In the genomic region with DNA sequence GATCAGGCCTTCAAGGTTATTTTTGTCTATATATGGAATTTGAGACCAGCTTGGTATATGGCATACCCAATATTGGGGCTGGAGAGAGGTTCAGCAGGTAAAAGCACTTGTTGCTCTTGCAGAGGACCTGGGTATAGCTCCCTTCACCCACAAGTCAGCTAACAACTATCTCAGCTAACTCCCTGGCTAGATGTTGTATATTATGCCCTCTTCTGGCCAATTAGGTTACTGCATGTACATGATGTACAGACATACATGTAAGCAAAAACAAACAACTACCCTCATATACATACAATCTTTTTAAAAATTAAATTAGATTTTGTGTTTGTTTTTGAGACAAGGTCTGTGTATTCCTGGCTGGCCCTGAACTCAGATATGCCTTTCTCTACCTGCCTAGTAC, we compare ENCODE assay signal across 8 mouse cellular contexts. TPM values are rescaled to one million over a fixed set of nuclear protein-coding genes. Genes with fewer than 3 reads are reported as not detected.
DNase-seq lines count a peak whose midpoint lies in the region; ATAC-seq and TF ChIP-seq lines count a peak whose summit lies in the region.

No protein-coding gene starts in this region.

- H3K4me3 ChIP-seq in kidney, postnatal 0 days (replicated peaks; ENCODE audit: low read depth, low read length): peak overlapping the region; percentile 86
- H3K4me3 ChIP-seq in forebrain, embryonic 15.5 days: no peak overlapping the region
- peak overlapping the region; percentile 92 for H3K4me3 ChIP-seq in liver, embryonic 13.5 days (replicated peaks)
- peak overlapping the region; percentile 87 for H3K4me3 ChIP-seq in stomach, embryonic 15.5 days (replicated peaks)

- H3K9me3 ChIP-seq in kidney, postnatal 0 days (replicated peaks; ENCODE audit: low read length): no peaks in the 10 kb centered on the region
- H3K9me3 ChIP-seq in forebrain, embryonic 15.5 days: no peaks in the 10 kb centered on the region
- no peaks in the 10 kb centered on the region for H3K9me3 ChIP-seq in liver, embryonic 13.5 days (replicated peaks)
- H3K9me3 ChIP-seq in stomach, embryonic 15.5 days: no peaks in the 10 kb centered on the region

- H3K4me2 ChIP-seq in kidney, postnatal 0 days (ENCODE audit: low read length): peak overlapping the region; percentile 78
- no peak overlapping the region; the same call in 1 of the 2 replicates for H3K4me2 ChIP-seq in forebrain, embryonic 15.5 days (replicated peaks)
- H3K4me2 ChIP-seq in liver, embryonic 13.5 days: peak overlapping the region; percentile 94
- peak overlapping the region; percentile 76 for H3K4me2 ChIP-seq in stomach, embryonic 15.5 days

- H3K27me3 ChIP-seq in kidney, postnatal 0 days (ENCODE audit: insufficient read depth, low read length): no peaks in the 10 kb centered on the region
- no peaks in the 10 kb centered on the region for H3K27me3 ChIP-seq in Patski
- H3K27me3 ChIP-seq in forebrain, embryonic 15.5 days: no peaks in the 10 kb centered on the region
- H3K27me3 ChIP-seq in liver, embryonic 13.5 days: no peaks in the 10 kb centered on the region
- no peaks in the 10 kb centered on the region for H3K27me3 ChIP-seq in stomach, embryonic 15.5 days (replicated peaks)

- CTCF ChIA-PET in Patski (lab: Charles Lee): interaction anchor here (0.7 to 1.8 kb wide), 3 partner anchors 8 to 14 kb away, joined by 3 to 4 read pairs (median 3); no protein-coding TSS in a partner anchor

- no peak overlapping the region for H3K27ac ChIP-seq in kidney, postnatal 0 days
- H3K27ac ChIP-seq in forebrain, embryonic 15.5 days (replicated peaks): no peak overlapping the region
- H3K27ac ChIP-seq in liver, embryonic 13.5 days: peak overlapping the region; percentile 83; the same call in 1 of the 2 replicates
- H3K27ac ChIP-seq in stomach, embryonic 15.5 days: no peak overlapping the region

- no peak for ATAC-seq in kidney, postnatal 0 days (replicated peaks; ENCODE audit: low FRiP score, low read depth)
- ATAC-seq in Patski: no peak
- ATAC-seq in forebrain, embryonic 15.5 days (replicated peaks): no peak
- ATAC-seq in liver, embryonic 13.5 days (ENCODE audit: low read depth): no peak
- ATAC-seq in stomach, embryonic 15.5 days (ENCODE audit: insufficient read depth, low FRiP score, low read depth): no peak

- in situ Hi-C loops in Patski (cut with MboI; ENCODE audit: low pct_unique_long_range_greater_than_20kb): loop anchor here (5.0 kb wide), 1 partner anchor 152 kb away; no protein-coding TSS in a partner anchor

- TF ChIP-seq CTCF in kidney, postnatal 0 days (IDR thresholded peaks at IDR 0.05; ENCODE audit: low read depth): peak; percentile 73
- TF ChIP-seq CTCF in Patski (IDR thresholded peaks at IDR 0.05): peak; percentile 71

- POLR2A ChIA-PET in Patski (lab: Charles Lee): interaction anchor here (0.9 kb wide), 1 partner anchor 72 kb away, joined by 3 read pairs; no protein-coding TSS in a partner anchor

- DNase-seq in kidney, postnatal 0 days (ENCODE audit: low spot score): peak; percentile 63
- DNase-seq in kidney, postnatal 25 days: no peak
- DNase-seq in Patski (ENCODE audit: low read depth, low spot score): no peak
- DNase-seq in liver, embryonic 13.5 days: no peak
- no peak for DNase-seq in layer of hippocampus, postnatal 14 days (ENCODE audit: low spot score in 2 of 2)
- DNase-seq in ovary, postnatal 36 days (ENCODE audit: low spot score): no peak

- H3K4me1 ChIP-seq in kidney, postnatal 0 days (replicated peaks; ENCODE audit: insufficient read depth, low read length): peaks cover 8% of the 10 kb centered on the region
- peaks cover 28% of the 10 kb centered on the region for H3K4me1 ChIP-seq in forebrain, embryonic 15.5 days
- H3K4me1 ChIP-seq in liver, embryonic 13.5 days (replicated peaks): peaks cover 34% of the 10 kb centered on the region
- H3K4me1 ChIP-seq in stomach, embryonic 15.5 days: peaks cover 16% of the 10 kb centered on the region

- no peak overlapping the region for H3K9ac ChIP-seq in kidney, postnatal 0 days (ENCODE audit: low read depth, low read length)
- 0 out of 2 replicates have a peak overlapping the region, but pooled peaks have one; percentile 94 for H3K9ac ChIP-seq in forebrain, embryonic 15.5 days (replicated peaks)
- H3K9ac ChIP-seq in liver, embryonic 13.5 days: peak overlapping the region; percentile 89; the same call in 1 of the 2 replicates
- H3K9ac ChIP-seq in stomach, embryonic 15.5 days: no peak overlapping the region

- H3K36me3 ChIP-seq in kidney, postnatal 0 days (ENCODE audit: insufficient read depth, low read length): peaks cover 6% of the 10 kb centered on the region; the same call in 1 of the 2 replicates
- H3K36me3 ChIP-seq in forebrain, embryonic 15.5 days: peaks cover 21% of the 10 kb centered on the region
- peaks cover 29% of the 10 kb centered on the region for H3K36me3 ChIP-seq in liver, embryonic 13.5 days
- H3K36me3 ChIP-seq in stomach, embryonic 15.5 days: peaks cover 7% of the 10 kb centered on the region

RNA-seq across cellular contexts. Expression of gene Swi5, which starts 1.7 kb away (rescaled TPM):
- polyA plus RNA-seq in kidney, postnatal 0 days (2015; fragmentation: Nextera tagmentation; extraction: Ambion mirVana): 436 and 445 TPM in 2 replicates
- 400 TPM for polyA plus RNA-seq in Patski (2021)
- polyA plus RNA-seq in forebrain, embryonic 15.5 days (2015; fragmentation: Nextera tagmentation; extraction: Ambion mirVana): 369 and 379 TPM in 2 replicates
- 218 and 237 TPM in 2 replicates for polyA plus RNA-seq in liver, embryonic 13.5 days (2015; fragmentation: Nextera tagmentation; extraction: Ambion mirVana)
- 418 and 429 TPM in 2 replicates for polyA plus RNA-seq in stomach, embryonic 15.5 days (2015; fragmentation: Nextera tagmentation; extraction: Ambion mirVana)
- 100 to 1,000 TPM; 210 to 223 TPM for total RNA-seq in layer of hippocampus, postnatal 14 days (2021)

RNA-seq across cellular contexts. Expression of gene Golga2, which starts 2.4 kb away (rescaled TPM):
- 17.2 and 18.7 TPM in 2 replicates for polyA plus RNA-seq in kidney, postnatal 0 days (2015; fragmentation: Nextera tagmentation; extraction: Ambion mirVana)
- 70.8 TPM for polyA plus RNA-seq in Patski (2021)
- 24.7 and 27.4 TPM in 2 replicates for polyA plus RNA-seq in forebrain, embryonic 15.5 days (2015; fragmentation: Nextera tagmentation; extraction: Ambion mirVana)
- 7.4 and 8.7 TPM in 2 replicates for polyA plus RNA-seq in liver, embryonic 13.5 days (2015; fragmentation: Nextera tagmentation; extraction: Ambion mirVana)
- 24.9 and 25.2 TPM in 2 replicates for polyA plus RNA-seq in stomach, embryonic 15.5 days (2015; fragmentation: Nextera tagmentation; extraction: Ambion mirVana)
- 10 to 100 TPM; 73.8 to 86.1 TPM for total RNA-seq in layer of hippocampus, postnatal 14 days (2021)

RNA-seq across cellular contexts. Expression of gene Uck1, which starts 29.6 kb away (rescaled TPM):
- polyA plus RNA-seq in kidney, postnatal 0 days (2015; fragmentation: Nextera tagmentation; extraction: Ambion mirVana): 57.9 and 66.7 TPM in 2 replicates
- polyA plus RNA-seq in Patski (2021): 67.5 TPM
- 91.5 and 95.3 TPM in 2 replicates for polyA plus RNA-seq in forebrain, embryonic 15.5 days (2015; fragmentation: Nextera tagmentation; extraction: Ambion mirVana)
- 28.0 and 30.1 TPM in 2 replicates for polyA plus RNA-seq in liver, embryonic 13.5 days (2015; fragmentation: Nextera tagmentation; extraction: Ambion mirVana)
- polyA plus RNA-seq in stomach, embryonic 15.5 days (2015; fragmentation: Nextera tagmentation; extraction: Ambion mirVana): 59.6 and 65.4 TPM in 2 replicates
- total RNA-seq in layer of hippocampus, postnatal 14 days (2021): 10 to 100 TPM; 55.5 to 59.2 TPM

RNA-seq across cellular contexts. Expression of gene Pomt1, which starts 53.2 kb away (rescaled TPM):
- polyA plus RNA-seq in kidney, postnatal 0 days (2015; fragmentation: Nextera tagmentation; extraction: Ambion mirVana): 18.5 and 20.1 TPM in 2 replicates
- 32.1 TPM for polyA plus RNA-seq in Patski (2021)
- 29.9 and 34.5 TPM in 2 replicates for polyA plus RNA-seq in forebrain, embryonic 15.5 days (2015; fragmentation: Nextera tagmentation; extraction: Ambion mirVana)
- 15.4 and 15.6 TPM in 2 replicates for polyA plus RNA-seq in liver, embryonic 13.5 days (2015; fragmentation: Nextera tagmentation; extraction: Ambion mirVana)
- polyA plus RNA-seq in stomach, embryonic 15.5 days (2015; fragmentation: Nextera tagmentation; extraction: Ambion mirVana): 23.5 and 27.8 TPM in 2 replicates
- total RNA-seq in layer of hippocampus, postnatal 14 days (2021): 10 to 100 TPM; 22.4 to 23.6 TPM

Comparison
In these comparisons a context has a peak if more than half of its experiments do, and no peak if none do; other contexts are left out.
1. H3K9ac ChIP-seq: peak in forebrain, embryonic 15.5 days (single experiment) and liver, embryonic 13.5 days (single experiment); none in kidney, postnatal 0 days (single experiment) and stomach, embryonic 15.5 days (single experiment).